Mouse (Mus musculus): ENCODE data around the gene Fam131c.

Fam131c gene

DNA sequence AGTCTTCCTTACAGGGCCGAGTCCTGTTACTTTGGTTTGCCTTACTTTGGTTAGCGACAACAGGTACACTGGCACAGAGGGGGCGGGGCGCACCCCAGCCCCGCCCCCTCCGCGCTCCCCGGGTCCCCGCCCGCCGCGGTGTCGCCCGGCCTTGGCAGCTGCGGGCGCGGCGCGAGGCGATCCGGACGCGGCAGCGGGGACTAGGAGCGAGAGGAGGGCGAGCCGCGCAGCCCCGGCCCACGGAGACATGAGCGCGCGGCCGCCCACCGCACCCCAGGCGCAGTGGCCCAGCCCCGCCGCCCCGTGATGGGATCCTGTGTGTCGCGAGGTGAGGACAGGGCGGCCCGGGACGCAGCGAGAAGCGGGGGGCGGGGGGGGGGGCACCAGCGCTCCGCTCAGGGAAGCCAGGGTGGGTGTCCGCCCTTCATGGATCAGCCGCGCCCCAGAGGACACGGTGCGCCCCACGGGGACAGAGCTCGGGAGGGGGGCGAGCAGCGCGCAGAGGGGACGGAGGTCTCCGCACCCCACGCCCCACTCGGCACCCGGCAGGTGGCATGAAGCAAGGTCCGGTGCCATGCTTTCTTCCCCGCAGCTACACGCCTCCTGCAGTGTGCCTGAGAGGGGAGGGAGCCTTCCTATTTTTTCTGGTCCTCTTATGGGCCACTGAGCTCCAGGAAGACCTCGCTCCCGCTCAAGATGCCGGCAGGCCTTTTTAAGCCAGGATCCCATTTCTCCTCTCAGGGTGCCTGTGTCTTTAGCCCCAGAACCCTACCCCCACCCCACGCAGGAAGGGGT, at the start of gene Fam131c:
Gene Fam131c, plus strand, starts transcription at position 224 of the 795 bp plus-strand sequence.
- peak; percentile 72 for DNase-seq

GRCm38 (mm10) chr4:141322526-141322925, 45.5 kb upstream of the Fam131c start:
- DNase-seq = no peak

DNA sequence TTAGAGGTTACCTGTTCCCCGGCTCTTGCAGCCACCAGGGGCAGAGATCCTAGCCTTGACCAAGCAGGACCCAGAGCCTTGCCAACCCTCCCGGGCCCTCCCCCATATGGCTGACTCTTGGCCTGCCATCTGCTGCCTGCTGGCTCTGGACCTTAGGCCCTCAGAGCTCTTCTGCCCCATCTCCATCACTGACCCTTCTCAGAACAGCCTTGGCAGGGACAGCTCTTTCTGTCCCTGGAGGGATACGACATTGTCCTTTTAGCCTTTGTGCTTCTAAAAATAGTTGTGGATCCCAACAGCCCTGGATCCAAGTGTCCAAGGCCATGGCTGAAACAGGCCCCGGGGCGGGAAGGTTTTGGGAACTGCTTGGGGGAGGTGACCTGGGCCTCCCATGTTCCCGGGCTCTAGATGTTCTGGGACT, 43.2 kb upstream of the Fam131c start:
- no peak for DNase-seq

DNA sequence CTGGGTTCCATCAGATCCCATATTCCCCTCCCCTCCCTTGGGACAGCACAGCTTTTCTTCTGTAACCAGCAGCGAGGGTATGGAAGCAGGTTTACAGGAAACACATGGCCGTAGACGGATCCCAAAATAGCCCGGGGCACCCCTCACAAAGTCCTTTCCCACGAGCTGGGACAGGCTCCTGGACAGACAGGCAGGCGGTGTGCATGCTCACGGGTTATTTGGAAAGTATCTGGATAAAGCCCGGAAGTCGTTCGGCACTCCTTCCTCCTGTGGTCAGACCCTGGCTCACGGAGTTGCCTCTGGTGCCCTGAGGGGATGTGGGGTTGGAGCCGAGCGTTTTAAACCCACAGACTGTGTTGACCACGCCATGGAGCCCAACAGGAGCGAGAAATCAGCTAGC, 42.4 kb upstream of the Fam131c start:
- DNase-seq = peak; percentile 57

DNA sequence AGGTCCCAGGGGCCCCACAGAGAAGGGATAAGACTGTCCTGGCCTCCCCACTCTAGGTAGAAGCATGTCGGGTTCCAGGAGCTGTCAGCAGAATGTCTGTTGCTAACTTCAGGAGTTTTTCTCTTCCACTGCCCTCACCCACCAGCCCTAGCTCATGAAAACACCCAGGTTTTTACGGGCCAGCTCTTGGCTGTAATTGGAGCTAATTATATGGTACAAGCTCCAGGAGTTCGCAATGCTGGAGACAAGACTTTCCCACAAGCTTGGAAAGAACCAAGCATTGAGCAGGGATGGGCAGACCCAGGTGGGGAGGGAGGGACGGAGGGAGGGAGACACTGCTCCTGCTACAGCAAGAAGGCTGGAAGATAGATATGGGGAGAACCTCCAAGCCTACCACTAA, 40.9 kb upstream of the Fam131c start:
- DNase-seq = no peak

GRCm38 (mm10) chr4:141328742-141329141, 39.3 kb upstream of the Fam131c start:
- no peak for DNase-seq

- no peak for DNase-seq
Measured at GRCm38 (mm10) chr4:141329968-141330367, 38.1 kb upstream of the Fam131c start.

- no peak for DNase-seq
Measured at GRCm38 (mm10) chr4:141331446-141331845, 36.6 kb upstream of the Fam131c start.

GRCm38 (mm10) chr4:141332258-141332657, 35.8 kb upstream of the Fam131c start:
- DNase-seq = no peak

- DNase-seq = peak; percentile 54
Measured at GRCm38 (mm10) chr4:141334695-141335094, 33.3 kb upstream of the Fam131c start.

DNA sequence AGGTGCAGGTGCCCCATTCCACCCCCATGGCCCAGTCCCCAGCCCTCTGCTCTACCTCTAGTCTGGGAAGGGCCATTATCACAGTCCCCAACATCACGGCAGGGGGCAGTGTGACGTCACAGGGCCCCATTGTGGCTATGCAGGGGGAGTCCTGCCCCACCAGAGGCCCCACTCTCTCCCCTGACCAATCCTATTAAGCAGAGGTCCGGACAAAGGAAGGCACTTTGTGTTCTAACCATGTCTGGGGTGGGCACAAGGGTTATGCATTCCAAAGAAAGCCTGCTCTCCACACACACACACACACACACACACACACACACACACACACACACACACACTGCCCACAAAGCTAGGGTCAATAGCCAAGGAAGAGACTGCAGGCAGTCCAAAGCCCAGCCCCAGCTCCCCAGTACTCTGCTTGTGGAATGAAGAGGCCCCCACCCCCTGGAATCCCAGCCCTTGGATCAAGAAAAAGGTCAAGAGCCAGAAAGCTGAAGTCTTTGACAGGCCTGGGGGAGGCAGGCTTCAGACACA, 32.7 kb upstream of the Fam131c start:
- DNase-seq = peak; percentile 66

DNA sequence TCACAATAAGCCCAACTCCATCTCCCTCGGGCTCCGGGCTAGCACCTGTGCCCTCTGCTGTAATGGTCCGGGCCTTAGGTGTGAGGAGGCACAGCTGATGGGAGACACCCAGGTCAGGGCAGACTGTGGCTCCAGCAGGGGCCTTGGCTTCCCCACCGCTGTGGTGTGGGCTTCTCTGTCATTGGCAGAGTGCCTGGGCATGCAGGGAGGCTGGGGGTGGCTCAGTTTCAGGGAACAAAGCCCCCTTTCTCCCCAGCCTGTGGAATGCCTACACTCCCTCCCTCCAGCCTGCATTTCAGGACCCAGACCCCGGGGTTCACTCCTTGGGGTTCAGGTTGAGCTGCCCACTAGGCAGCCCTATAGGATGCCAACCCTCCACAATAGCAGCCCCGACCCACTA, 31.8 kb upstream of the Fam131c start:
- no peak for DNase-seq

- DNase-seq = peak; percentile 26
Measured at GRCm38 (mm10) chr4:141337986-141338385, 30.0 kb upstream of the Fam131c start.

DNA sequence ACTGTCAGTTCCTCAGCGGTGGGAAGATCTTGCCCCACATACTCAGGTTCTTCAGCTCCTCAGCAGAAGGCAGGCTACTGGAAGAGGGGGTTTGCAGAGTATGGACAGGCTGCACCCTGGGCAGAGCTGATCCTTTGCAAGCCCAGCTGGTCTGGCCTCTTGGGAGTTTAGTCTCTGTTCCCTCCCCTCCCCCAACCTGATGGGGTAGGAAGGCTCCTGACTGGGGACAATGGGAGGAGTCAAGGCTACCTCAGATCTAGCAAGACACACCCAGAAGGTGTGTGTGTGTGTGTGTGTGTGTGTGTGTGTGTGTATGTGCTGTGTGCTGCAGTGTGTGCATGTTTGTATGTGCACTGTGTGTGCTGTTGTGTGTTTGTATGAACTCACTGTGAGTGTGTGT, 29.2 kb upstream of the Fam131c start:
- DNase-seq = peak; percentile 42

GRCm38 (mm10) chr4:141341477-141341876, 26.5 kb upstream of the Fam131c start:
- no peak for DNase-seq

GRCm38 (mm10) chr4:141343515-141343914, 24.5 kb upstream of the Fam131c start:
- no peak for DNase-seq

DNA sequence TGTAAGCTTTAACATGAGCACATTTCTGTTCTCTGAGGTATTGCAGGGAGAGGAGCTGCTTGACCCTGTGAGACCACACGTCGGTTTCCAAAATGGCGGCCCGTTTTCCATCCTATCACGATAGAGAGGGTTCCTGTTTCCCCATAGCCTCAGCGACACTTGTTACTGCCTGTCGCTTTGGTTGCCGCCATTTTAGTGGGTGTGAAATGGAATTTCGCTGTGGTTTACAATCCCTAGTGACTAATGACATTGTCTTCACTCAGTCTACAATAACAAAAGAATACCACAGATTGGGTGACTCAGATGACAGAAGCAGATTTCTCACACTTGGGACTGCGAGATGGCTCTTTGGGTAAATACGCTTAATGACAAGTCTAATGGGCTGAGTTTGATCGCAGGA, 22.8 kb upstream of the Fam131c start:
- DNase-seq = no peak

GRCm38 (mm10) chr4:141347365-141347797, 20.6 kb upstream of the Fam131c start:
- peak; percentile 41 for DNase-seq

GRCm38 (mm10) chr4:141348616-141349015, 19.4 kb upstream of the Fam131c start:
- no peak for DNase-seq

GRCm38 (mm10) chr4:141350015-141350414, 18.0 kb upstream of the Fam131c start:
- DNase-seq = no peak

DNA sequence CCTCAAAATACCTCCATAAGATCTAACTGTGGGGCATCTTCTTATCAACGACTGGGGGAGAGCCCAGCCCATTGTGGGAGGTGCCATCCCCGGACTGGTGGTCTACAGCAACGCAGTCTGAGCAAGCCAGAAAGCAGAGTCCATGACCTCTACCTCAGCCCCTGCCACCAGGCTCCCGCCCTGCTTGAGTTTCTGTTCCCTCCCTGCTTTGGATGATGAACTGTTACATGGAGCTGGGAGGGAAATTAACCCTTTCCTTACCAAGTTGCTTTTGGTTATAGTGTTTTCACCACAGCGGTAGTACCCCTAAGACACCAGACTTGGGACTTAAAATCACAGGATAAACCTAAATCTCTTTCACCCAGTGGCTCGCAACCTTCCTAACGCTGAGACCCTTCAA, 16.0 kb upstream of the Fam131c start:
- DNase-seq = no peak

DNA sequence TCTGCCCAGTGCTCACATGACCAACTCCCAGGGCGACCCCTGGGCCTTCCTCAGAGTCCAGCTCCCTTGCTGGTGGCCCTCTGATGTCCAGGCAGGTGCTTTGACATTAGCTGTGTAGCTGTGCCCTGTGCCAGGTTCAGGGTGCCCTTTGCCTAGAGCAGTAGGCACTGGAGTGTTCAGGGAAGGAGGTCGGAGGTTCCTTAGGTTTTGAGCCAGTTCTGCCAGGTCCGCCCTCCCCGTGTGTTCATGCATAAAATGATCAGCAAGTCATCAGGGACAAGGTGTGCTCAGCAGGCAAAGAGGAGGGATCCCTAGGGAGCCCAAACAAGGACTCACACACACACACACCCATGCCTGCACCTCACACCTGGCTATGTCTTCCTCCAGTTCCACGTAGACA, 15.0 kb upstream of the Fam131c start:
- DNase-seq = no peak

GRCm38 (mm10) chr4:141353868-141354267, 14.2 kb upstream of the Fam131c start:
- DNase-seq = peak; percentile 63

- DNase-seq = no peak
Measured at GRCm38 (mm10) chr4:141357811-141358210, 10.2 kb upstream of the Fam131c start.

DNA sequence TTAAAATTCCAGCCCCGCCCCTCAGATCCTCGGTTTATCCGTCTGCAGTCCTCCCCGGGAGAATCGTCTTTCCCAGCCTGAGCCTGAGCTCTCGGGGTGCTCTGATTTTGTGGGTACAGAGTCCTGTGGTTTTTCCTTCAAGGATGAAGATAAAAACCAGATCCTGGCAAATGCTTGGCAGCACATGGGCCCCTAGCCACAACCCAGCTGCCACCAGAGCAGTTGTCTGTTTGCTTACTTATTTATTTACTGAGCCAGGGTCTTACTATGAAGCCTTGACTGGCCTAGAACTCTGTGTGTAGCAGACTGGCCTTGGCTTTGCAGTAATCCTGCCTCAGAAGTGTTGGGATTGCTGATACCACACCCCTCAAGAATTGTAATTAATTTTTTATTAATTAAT, 8.8 kb upstream of the Fam131c start:
- DNase-seq = no peak
